Mouse (Mus musculus) common myeloid progenitor, adult 5-6 weeks (primary cell): ENCODE data around the gene Ncam1. TPM values are rescaled to one million over a fixed set of nuclear protein-coding genes. Genes with fewer than 3 reads are reported as not detected.

Source experiments
- ATAC-seq: replicated peaks from 2 replicates; pipeline ENCODE4 v1.8.0; 2016; ENCODE audit warnings: low read depth, mild to moderate bottlenecking, moderate TSS enrichment, inconsistent platforms; ENCODE audit not compliant: poor library complexity, severe bottlenecking
- total RNA-seq: library from RNA; stranded (forward); fragments of 200-1000, 187-1606 nt; gene quantifications from 2 replicates; pipeline ENCODE4 v1.2.3, GENCODE M21; 2017

Ncam1 gene
- total RNA-seq, 1 experiment from 2014 or later = 0.46 TPM

GRCm38 (mm10) chr9:49632591-49632990 lies 166.1 kb downstream of the Ncam1 start:
- no peak for ATAC-seq

- no peak for ATAC-seq
Measured at GRCm38 (mm10) chr9:49630336-49630735, 168.4 kb downstream of the Ncam1 start.

GRCm38 (mm10) chr9:49624910-49625309 lies 173.8 kb downstream of the Ncam1 start:
- ATAC-seq = no peak

- no peak for ATAC-seq
Measured at GRCm38 (mm10) chr9:49623934-49624505, 174.7 kb downstream of the Ncam1 start.

GRCm38 (mm10) chr9:49622928-49623676 lies 175.6 kb downstream of the Ncam1 start:
- ATAC-seq = no peak

- no peak for ATAC-seq
Measured at GRCm38 (mm10) chr9:49621691-49622090, 177.0 kb downstream of the Ncam1 start.

- no peak for ATAC-seq
Measured at GRCm38 (mm10) chr9:49618699-49619392, 179.9 kb downstream of the Ncam1 start.

GRCm38 (mm10) chr9:49618266-49618665 lies 180.5 kb downstream of the Ncam1 start:
- no peak for ATAC-seq

- ATAC-seq = no peak
Measured at GRCm38 (mm10) chr9:49617216-49617615, 181.5 kb downstream of the Ncam1 start.

GRCm38 (mm10) chr9:49612387-49612786 lies 186.3 kb downstream of the Ncam1 start:
- ATAC-seq = no peak

- ATAC-seq = no peak
Measured at GRCm38 (mm10) chr9:49608191-49608590, 190.5 kb downstream of the Ncam1 start.

GRCm38 (mm10) chr9:49606717-49607116 lies 192.0 kb downstream of the Ncam1 start:
- no peak for ATAC-seq

GRCm38 (mm10) chr9:49606317-49606716 lies 192.4 kb downstream of the Ncam1 start:
- ATAC-seq = no peak

GRCm38 (mm10) chr9:49605791-49606190 lies 192.9 kb downstream of the Ncam1 start:
- no peak for ATAC-seq

- ATAC-seq = no peak
Measured at GRCm38 (mm10) chr9:49605351-49605750, 193.4 kb downstream of the Ncam1 start.

GRCm38 (mm10) chr9:49601215-49601614 lies 197.5 kb downstream of the Ncam1 start:
- no peak for ATAC-seq

GRCm38 (mm10) chr9:49595635-49596348 lies 202.9 kb downstream of the Ncam1 start:
- no peak for ATAC-seq

GRCm38 (mm10) chr9:49594876-49595634 lies 203.7 kb downstream of the Ncam1 start:
- ATAC-seq = no peak

GRCm38 (mm10) chr9:49593951-49594536 lies 204.7 kb downstream of the Ncam1 start:
- no peak for ATAC-seq

- no peak for ATAC-seq
Measured at GRCm38 (mm10) chr9:49592006-49592405, 206.7 kb downstream of the Ncam1 start.
